Mouse (Mus musculus) CH12.LX (cell line): Measurements from ENCODE around the gene Snurf. TPM values are rescaled to one million over a fixed set of nuclear protein-coding genes. Genes with fewer than 3 reads are reported as not detected.

ENCODE experiments used
- polyA plus RNA-seq: library from polyadenylated mRNA; unstranded; fragments of >175 nt; gene quantifications from 2 replicates; pipeline ENCODE4 v1.2.1, GENCODE M21; 2012; ENCODE audit warnings: low read depth; ENCODE audit not compliant: insufficient read length
- total RNA-seq, 2 experiments: library from RNA; depleted of rRNA; stranded (reverse); fragments of 300-350 nt in 1 of 2; fragments of >200 nt in 1 of 2; gene quantifications; 2 replicates each; pipeline ENCODE4 v1.2.3; 2012 to 2014

Gene Snurf
- total and polyA plus RNA-seq, 3 experiments, result not detected

Other genes with a start within 250 kb of the Snurf start
- gene Gm38393, start within 50 bp of the Snurf start, total RNA-seq (2012; rRNA removed), result 0.04 TPM in 2 replicates
- gene Gm38393, start within 50 bp of the Snurf start, total RNA-seq (2014; rRNA removed), result 0.05 and 0.09 TPM in 2 replicates
- gene Gm38393, start within 50 bp of the Snurf start, polyA plus RNA-seq, result 0.05 and 0.06 TPM in 2 replicates
- 0.17 and 0.25 TPM in 2 replicates for gene Snrpn, start 135.2 kb upstream of the Snurf start, total RNA-seq (2012; rRNA removed)
- 0.44 and 0.54 TPM in 2 replicates for gene Snrpn, start 135.2 kb upstream of the Snurf start, total RNA-seq (2014; rRNA removed)
- 0.27 and 0.71 TPM in 2 replicates for gene Snrpn, start 135.2 kb upstream of the Snurf start, polyA plus RNA-seq